Mouse (Mus musculus) G1E (cell line): ENCODE results near the gene Kctd2.

Source experiments
- CTCF ChIP-seq: IDR thresholded peaks from 2 replicates; pipeline ENCODE4 v1.5.1; 2012; ENCODE audit warnings: low read depth, low read length, inconsistent platforms, mixed read lengths
- GATA1 ChIP-seq: IDR thresholded peaks from 2 replicates; pipeline ENCODE4 v1.6.1; 2012; ENCODE audit warnings: borderline replicate concordance, low read length, inconsistent platforms, mixed read lengths
- GATA2 ChIP-seq: IDR thresholded peaks from 2 replicates; pipeline ENCODE4 v1.6.1; 2012; ENCODE audit warnings: low read depth, low read length, inconsistent platforms, borderline replicate concordance
- POLR2AphosphoS5 ChIP-seq: IDR thresholded peaks from 2 replicates; pipeline ENCODE4 v1.6.1; 2012; ENCODE audit warnings: low read depth, low read length, inconsistent platforms; ENCODE audit not compliant: insufficient replicate concordance
- TAL1 ChIP-seq: conservative IDR thresholded peaks from 2 replicates; pipeline ENCODE4 v1.6.1; 2012; ENCODE audit warnings: low read depth, low read length, inconsistent platforms, mixed read lengths

DNA sequence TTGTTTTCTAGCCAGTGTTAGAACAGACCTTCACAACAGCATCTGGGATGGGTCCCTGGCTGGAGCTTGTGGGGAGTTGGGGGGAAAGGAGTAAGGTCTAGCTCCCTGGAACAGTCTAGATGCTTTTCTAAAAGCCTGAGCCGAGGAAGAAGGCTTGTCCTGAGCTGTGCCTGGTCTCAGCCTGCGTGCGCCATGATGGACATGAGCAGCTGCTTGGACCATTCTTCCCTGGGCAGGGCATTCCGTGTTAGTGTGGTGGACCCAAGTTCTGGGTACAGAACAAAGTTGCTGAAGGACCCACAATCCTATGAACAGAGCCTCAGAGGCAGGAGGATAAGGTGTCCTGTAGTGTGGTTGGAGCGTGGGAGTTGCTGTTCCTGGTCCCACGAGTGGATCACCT is 10.6 kb downstream of the Kctd2 start:
- TF ChIP-seq GATA2 (no peak), CTCF (no peak), POLR2AphosphoS5 (no peak), TAL1 (no peak), GATA1 (no peak)
